Mouse (Mus musculus): ENCODE measurements around the gene Btbd7.

The Btbd7 gene

GRCm38 (mm10) chr12:102730798-102731619 lies 147.3 kb downstream of the Btbd7 start:
- in situ Hi-C loops (cut with MboI) = loop anchor here (25.0 kb wide), 2 partner anchors 331 to 769 kb away; partner anchors contain the start of gene Atxn3
